Mouse (Mus musculus): Measurements from ENCODE around the gene Eif4e. TPM values are rescaled to one million over a fixed set of nuclear protein-coding genes. Genes with fewer than 3 reads are reported as not detected.

Eif4e gene
- total RNA-seq (2014; rRNA removed) (16.4 and 18.2 TPM in 2 replicates), polyA plus RNA-seq (2012; rRNA removed) (10.1 and 12.8 TPM in 2 replicates)

GRCm38 (mm10) chr3:138526073-138526915 is at the start of gene Eif4e:
Gene Eif4e, plus strand, starts transcription at chr3:138526179.
- 2% methylated on average over 39 of the region's 39 CpGs for WGBS
- peaks cover 11% of the 10 kb centered on the region for H3K4me1 ChIP-seq (ENCODE audit: control insufficient read depth, insufficient read depth, low read length)
- H3K27me3 ChIP-seq (ENCODE audit: control insufficient read depth, insufficient read depth, low read length), result no peaks in the 10 kb centered on the region
- peak; percentile 79 for DNase-seq (ENCODE audit: extremely low read depth, low read depth, low spot score)
- H3K36me3 ChIP-seq (ENCODE audit: control insufficient read depth, insufficient read depth, low read length), result no peaks in the 10 kb centered on the region
- H3K79me2 ChIP-seq (ENCODE audit: control insufficient read depth, insufficient read depth, low read length), result peaks cover 6% of the 10 kb centered on the region; the same call in 1 of the 2 replicates
- no peak for TF ChIP-seq CTCF (IDR thresholded peaks at IDR 0.05; ENCODE audit: low read depth, low read length)
- H3K9ac ChIP-seq (ENCODE audit: low read depth, low read length), result peak within 1 kb of the TSS; percentile 78
- H3K4me3 ChIP-seq (ENCODE audit: insufficient read depth, low read depth, low read length), result peak within 1 kb of the TSS; percentile 77
- peak within 1 kb of the TSS; percentile 87 for H3K27ac ChIP-seq (replicated peaks; ENCODE audit: insufficient read depth, low read depth, low read length)

GRCm38 (mm10) chr3:138479489-138479888 is 46.5 kb upstream of the Eif4e start:
- Histone ChIP-seq H3K36me3 (ENCODE audit: control insufficient read depth, insufficient read depth, low read length) (peaks cover 19% of the 10 kb centered on the region), H3K4me1 (ENCODE audit: control insufficient read depth, insufficient read depth, low read length) (peaks cover 2% of the 10 kb centered on the region; the same call in 1 of the 2 replicates), H3K27ac (replicated peaks; ENCODE audit: insufficient read depth, low read depth, low read length) (no peak overlapping the region), H3K9ac (ENCODE audit: low read depth, low read length) (no peak overlapping the region), H3K4me3 (ENCODE audit: insufficient read depth, low read depth, low read length) (no peak overlapping the region), H3K27me3 (ENCODE audit: control insufficient read depth, insufficient read depth, low read length) (no peaks in the 10 kb centered on the region), H3K79me2 (ENCODE audit: control insufficient read depth, insufficient read depth, low read length) (peaks cover 4% of the 10 kb centered on the region)
- DNase-seq (ENCODE audit: extremely low read depth, low read depth, low spot score), result no peak
- 97% methylated on average over 8 of the region's 8 CpGs for WGBS
- TF ChIP-seq CTCF (IDR thresholded peaks at IDR 0.05; ENCODE audit: low read depth, low read length), result no peak
- TF ChIP-seq POLR2A (IDR thresholded peaks at IDR 0.05; ENCODE audit: extremely low read depth, insufficient read depth, low read length), result no peak

- Histone ChIP-seq H3K79me2 (ENCODE audit: control insufficient read depth, insufficient read depth, low read length) (peaks cover 17% of the 10 kb centered on the region), H3K9ac (ENCODE audit: low read depth, low read length) (no peak overlapping the region), H3K27ac (replicated peaks; ENCODE audit: insufficient read depth, low read depth, low read length) (no peak overlapping the region), H3K4me3 (ENCODE audit: insufficient read depth, low read depth, low read length) (no peak overlapping the region), H3K4me1 (ENCODE audit: control insufficient read depth, insufficient read depth, low read length) (peaks cover 2% of the 10 kb centered on the region; the same call in 1 of the 2 replicates), H3K36me3 (ENCODE audit: control insufficient read depth, insufficient read depth, low read length) (peaks cover 23% of the 10 kb centered on the region), H3K27me3 (ENCODE audit: control insufficient read depth, insufficient read depth, low read length) (no peaks in the 10 kb centered on the region)
- DNase-seq (ENCODE audit: extremely low read depth, low read depth, low spot score), result peak; percentile 24
- TF ChIP-seq CTCF (IDR thresholded peaks at IDR 0.05; ENCODE audit: low read depth, low read length) (no peak), POLR2A (IDR thresholded peaks at IDR 0.05; ENCODE audit: extremely low read depth, insufficient read depth, low read length) (no peak)
- WGBS, result 49% methylated on average over 14 of the region's 14 CpGs
Observed at GRCm38 (mm10) chr3:138481526-138482284, 44.3 kb upstream of the Eif4e start.

- WGBS, result 35% methylated on average over 2 of the region's 2 CpGs
- Histone ChIP-seq H3K4me1 (ENCODE audit: control insufficient read depth, insufficient read depth, low read length) (peaks cover 2% of the 10 kb centered on the region; the same call in 1 of the 2 replicates), H3K27me3 (ENCODE audit: control insufficient read depth, insufficient read depth, low read length) (no peaks in the 10 kb centered on the region), H3K4me3 (ENCODE audit: insufficient read depth, low read depth, low read length) (no peak overlapping the region), H3K27ac (replicated peaks; ENCODE audit: insufficient read depth, low read depth, low read length) (no peak overlapping the region), H3K9ac (ENCODE audit: low read depth, low read length) (no peak overlapping the region), H3K79me2 (ENCODE audit: control insufficient read depth, insufficient read depth, low read length) (peaks cover 17% of the 10 kb centered on the region), H3K36me3 (ENCODE audit: control insufficient read depth, insufficient read depth, low read length) (peaks cover 20% of the 10 kb centered on the region)
- no peak for TF ChIP-seq CTCF (IDR thresholded peaks at IDR 0.05; ENCODE audit: low read depth, low read length)
- no peak for TF ChIP-seq POLR2A (IDR thresholded peaks at IDR 0.05; ENCODE audit: extremely low read depth, insufficient read depth, low read length)
- DNase-seq (ENCODE audit: extremely low read depth, low read depth, low spot score), result no peak
Observed at GRCm38 (mm10) chr3:138483240-138483639, 42.7 kb upstream of the Eif4e start.

- under 1% methylated on average over 60 of the region's 61 CpGs for WGBS
- Histone ChIP-seq H3K36me3 (ENCODE audit: control insufficient read depth, insufficient read depth, low read length) (peaks cover 4% of the 10 kb centered on the region; the same call in 1 of the 2 replicates), H3K27me3 (ENCODE audit: control insufficient read depth, insufficient read depth, low read length) (no peaks in the 10 kb centered on the region), H3K9ac (ENCODE audit: low read depth, low read length) (peak overlapping the region; percentile 96), H3K79me2 (ENCODE audit: control insufficient read depth, insufficient read depth, low read length) (peaks cover 19% of the 10 kb centered on the region), H3K27ac (replicated peaks; ENCODE audit: insufficient read depth, low read depth, low read length) (peak overlapping the region; percentile 32), H3K4me3 (ENCODE audit: insufficient read depth, low read depth, low read length) (peak overlapping the region; percentile 86), H3K4me1 (ENCODE audit: control insufficient read depth, insufficient read depth, low read length) (peaks cover 4% of the 10 kb centered on the region; the same call in 1 of the 2 replicates)
- peak; percentile 26 for DNase-seq (ENCODE audit: extremely low read depth, low read depth, low spot score)
- TF ChIP-seq POLR2A (IDR thresholded peaks at IDR 0.05; ENCODE audit: extremely low read depth, insufficient read depth, low read length) (no peak), CTCF (IDR thresholded peaks at IDR 0.05; ENCODE audit: low read depth, low read length) (no peak)
Observed at GRCm38 (mm10) chr3:138488584-138489326, 37.2 kb upstream of the Eif4e start.

Data from liver, adult 2 months (tissue).